Mouse (Mus musculus): ENCODE measurements at regions not wholly inside any gene's neighbourhood (a gene's known extent, or its start where the extent isn't known, plus 50 kb on each side); places are given as distances from the start of the nearest gene placed in this dataset.

DNA sequence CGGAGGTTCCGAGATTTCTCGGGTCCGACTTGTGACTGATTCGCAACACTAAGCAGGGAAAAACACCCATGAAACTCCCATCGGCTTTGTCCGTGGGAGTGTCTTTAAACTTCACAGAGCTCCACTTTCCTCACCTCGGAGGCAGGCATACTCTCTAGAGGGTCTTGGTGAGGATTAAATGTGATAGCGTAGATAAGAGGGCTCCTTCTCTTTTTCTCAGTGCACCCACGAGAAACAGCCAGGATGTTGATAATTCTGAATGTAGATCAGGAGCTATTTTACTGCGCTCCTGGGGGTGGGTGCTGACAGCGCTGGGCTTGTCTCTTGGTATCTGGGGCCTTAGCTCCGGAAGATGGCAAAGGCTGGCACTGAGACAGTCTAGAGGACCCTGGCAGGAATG, 160.9 kb downstream of the Phlda1 start:
- Histone ChIP-seq H3K9ac (ENCODE audit: low read length) (no peak overlapping the region), H3K4me3 (ENCODE audit: low read depth, low read length) (no peak overlapping the region), H3K4me2 (ENCODE audit: low read length) (no peak overlapping the region), H3K27ac (ENCODE audit: low read depth) (no peak overlapping the region), H3K4me1 (replicated peaks; ENCODE audit: control insufficient read depth, insufficient read depth, low read length) (peaks cover 7% of the 10 kb centered on the region; the same call in 1 of the 2 replicates), H3K27me3 (replicated peaks; ENCODE audit: control insufficient read depth, insufficient read depth, low read length) (no peaks in the 10 kb centered on the region), H3K9me3 (ENCODE audit: control insufficient read depth, low read length) (no peaks in the 10 kb centered on the region), H3K36me3 (ENCODE audit: control insufficient read depth, insufficient read depth, low read length) (no peaks in the 10 kb centered on the region)
- DNase-seq (ENCODE audit: low spot score) (no peak), ATAC-seq (replicated peaks; ENCODE audit: low FRiP score, low TSS enrichment, low read depth) (no peak)
- WGBS: 83% methylated on average over 13 of the region's 13 CpGs

DNA sequence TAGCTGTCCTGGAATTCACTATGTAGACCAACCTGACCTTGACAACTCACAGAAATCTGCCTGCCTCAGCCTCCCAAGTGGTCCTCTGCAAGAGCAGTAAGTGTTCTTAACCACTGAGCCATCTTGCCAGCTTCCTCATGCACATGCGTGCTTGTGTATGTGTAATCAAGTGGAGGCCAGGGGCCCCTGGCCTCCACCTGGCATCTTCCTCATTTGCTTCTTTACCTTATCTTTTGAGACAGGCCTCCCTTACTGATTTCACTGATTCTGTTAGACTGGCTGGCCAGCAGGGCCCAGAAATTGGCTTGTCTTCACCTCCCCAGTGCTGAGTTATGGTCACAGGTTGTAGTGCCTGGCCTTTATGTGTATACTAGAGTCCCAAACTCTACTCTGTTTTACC, 162.6 kb downstream of the Phlda1 start:
- Histone ChIP-seq H3K9ac (ENCODE audit: low read length) (no peak overlapping the region), H3K9me3 (ENCODE audit: control insufficient read depth, low read length) (no peaks in the 10 kb centered on the region), H3K4me3 (ENCODE audit: low read depth, low read length) (no peak overlapping the region), H3K27me3 (replicated peaks; ENCODE audit: control insufficient read depth, insufficient read depth, low read length) (no peaks in the 10 kb centered on the region), H3K4me2 (ENCODE audit: low read length) (no peak overlapping the region), H3K4me1 (replicated peaks; ENCODE audit: control insufficient read depth, insufficient read depth, low read length) (peaks cover 24% of the 10 kb centered on the region), H3K27ac (ENCODE audit: low read depth) (no peak overlapping the region), H3K36me3 (ENCODE audit: control insufficient read depth, insufficient read depth, low read length) (no peaks in the 10 kb centered on the region)
- no peak for ATAC-seq (replicated peaks; ENCODE audit: low FRiP score, low TSS enrichment, low read depth)
- 90% methylated on average over 1 of the region's 1 CpGs for WGBS
- no peak for DNase-seq (ENCODE audit: low spot score)

DNA sequence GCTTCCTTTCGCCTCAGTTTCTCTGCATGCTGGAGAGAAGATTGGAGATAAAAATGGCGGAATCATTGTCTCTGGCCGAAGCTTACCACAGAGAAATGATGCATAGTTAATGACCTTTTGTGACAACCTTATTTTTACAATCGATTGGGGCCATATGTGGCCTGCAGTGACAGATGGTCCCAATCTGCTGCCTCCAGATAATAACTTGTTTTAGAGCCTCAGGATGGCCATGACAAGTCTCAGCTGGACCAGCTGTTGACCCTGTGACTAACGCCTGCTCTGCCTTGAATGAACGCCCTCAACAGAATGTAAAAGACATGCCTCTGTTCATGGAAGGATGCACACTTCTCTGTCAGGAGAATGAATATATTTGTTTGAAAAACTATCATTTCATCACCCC, 163.6 kb downstream of the Phlda1 start:
- H3K4me1 ChIP-seq (replicated peaks; ENCODE audit: control insufficient read depth, insufficient read depth, low read length): peaks cover 29% of the 10 kb centered on the region
- no peak overlapping the region; the same call in 1 of the 2 replicates for H3K27ac ChIP-seq (ENCODE audit: low read depth)
- no peaks in the 10 kb centered on the region for H3K27me3 ChIP-seq (replicated peaks; ENCODE audit: control insufficient read depth, insufficient read depth, low read length)
- ATAC-seq (replicated peaks; ENCODE audit: low FRiP score, low TSS enrichment, low read depth) (no peak), DNase-seq (ENCODE audit: low spot score) (no peak)
- no peaks in the 10 kb centered on the region for H3K9me3 ChIP-seq (ENCODE audit: control insufficient read depth, low read length)
- no peaks in the 10 kb centered on the region for H3K36me3 ChIP-seq (ENCODE audit: control insufficient read depth, insufficient read depth, low read length)
- H3K9ac ChIP-seq (ENCODE audit: low read length): no peak overlapping the region
- H3K4me3 ChIP-seq (ENCODE audit: low read depth, low read length): no peak overlapping the region
- no peak overlapping the region for H3K4me2 ChIP-seq (ENCODE audit: low read length)
- WGBS: 57% methylated on average over 6 of the region's 6 CpGs

DNA sequence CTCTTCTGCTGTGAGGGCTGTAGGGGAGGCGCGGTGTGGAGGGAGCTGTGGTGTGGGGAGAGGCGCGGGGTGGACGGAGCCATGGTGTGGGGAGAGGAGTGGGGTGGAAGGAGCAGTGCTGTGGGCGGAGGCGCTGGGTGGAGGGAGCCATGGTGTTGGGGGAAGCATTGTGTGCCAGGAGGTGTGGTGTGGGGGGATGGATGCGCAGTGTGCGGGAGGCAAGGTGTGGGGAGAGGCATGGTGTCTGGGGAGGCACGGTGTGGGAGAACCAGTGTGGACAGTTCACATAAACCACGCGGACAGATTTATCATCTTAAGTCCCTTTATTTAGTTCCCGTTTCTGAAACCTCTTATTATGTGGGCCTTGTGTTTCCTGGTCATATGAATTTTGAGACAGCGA, 164.6 kb downstream of the Phlda1 start:
- H3K4me2 ChIP-seq (ENCODE audit: low read length): no peak overlapping the region
- no peak overlapping the region for H3K9ac ChIP-seq (ENCODE audit: low read length)
- H3K27me3 ChIP-seq (replicated peaks; ENCODE audit: control insufficient read depth, insufficient read depth, low read length): no peaks in the 10 kb centered on the region
- 74% methylated on average over 14 of the region's 14 CpGs for WGBS
- peaks cover 31% of the 10 kb centered on the region for H3K4me1 ChIP-seq (replicated peaks; ENCODE audit: control insufficient read depth, insufficient read depth, low read length)
- no peak for DNase-seq (ENCODE audit: low spot score)
- no peak overlapping the region; the same call in 1 of the 2 replicates for H3K27ac ChIP-seq (ENCODE audit: low read depth)
- H3K4me3 ChIP-seq (ENCODE audit: low read depth, low read length): no peak overlapping the region
- no peaks in the 10 kb centered on the region for H3K36me3 ChIP-seq (ENCODE audit: control insufficient read depth, insufficient read depth, low read length)
- no peak for ATAC-seq (replicated peaks; ENCODE audit: low FRiP score, low TSS enrichment, low read depth)
- no peaks in the 10 kb centered on the region for H3K9me3 ChIP-seq (ENCODE audit: control insufficient read depth, low read length)

DNA sequence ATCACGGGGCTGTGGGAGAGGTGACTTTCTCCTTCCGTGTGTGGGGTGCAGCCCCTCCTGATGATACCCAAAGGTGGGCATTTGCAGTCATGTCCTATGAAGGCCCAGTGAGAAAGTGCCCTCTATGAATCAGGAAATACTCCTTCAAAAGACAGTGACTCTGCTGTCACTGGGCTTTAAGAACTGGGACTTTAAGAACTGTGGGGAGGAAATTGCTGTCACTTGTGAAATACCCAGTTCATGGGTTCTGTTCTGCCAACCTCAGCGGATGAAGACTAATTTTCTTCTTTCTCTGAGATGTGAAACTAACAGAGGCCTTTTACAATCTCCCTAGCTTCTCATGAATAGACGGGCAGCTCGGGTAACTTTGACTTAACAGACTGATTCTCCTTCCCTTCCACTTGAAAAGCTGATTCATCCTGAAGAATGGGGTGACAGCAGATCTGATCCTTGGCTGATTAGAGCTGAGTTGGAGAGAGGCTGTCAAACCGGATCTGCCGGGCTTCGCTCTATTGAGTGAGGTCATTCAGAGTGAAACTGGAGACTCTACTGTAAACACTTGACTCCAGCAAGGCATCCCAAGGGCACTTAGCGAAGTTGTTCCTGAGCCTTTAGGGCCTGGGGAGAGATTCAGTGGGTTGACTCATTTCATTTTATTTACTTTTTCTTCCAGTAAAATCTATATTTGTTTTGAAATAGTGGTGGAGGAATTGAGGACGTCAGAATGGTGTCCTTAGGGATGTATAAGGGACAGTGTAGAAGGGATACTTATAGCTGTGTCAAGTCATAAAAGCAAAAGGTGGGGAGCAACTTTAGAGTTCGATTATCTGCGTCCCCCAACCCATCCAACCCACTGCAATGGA, 166.6 kb downstream of the Phlda1 start:
- peak overlapping the region; percentile 6; the same call in 1 of the 2 replicates for H3K4me2 ChIP-seq (ENCODE audit: low read length)
- H3K9me3 ChIP-seq (ENCODE audit: control insufficient read depth, low read length): no peaks in the 10 kb centered on the region
- 18% methylated on average over 12 of the region's 12 CpGs for WGBS
- H3K27ac ChIP-seq (ENCODE audit: low read depth): peak overlapping the region; percentile 77
- H3K4me1 ChIP-seq (replicated peaks; ENCODE audit: control insufficient read depth, insufficient read depth, low read length): peaks cover 39% of the 10 kb centered on the region
- no peak overlapping the region for H3K9ac ChIP-seq (ENCODE audit: low read length)
- DNase-seq (ENCODE audit: low spot score) (peak; percentile 78), ATAC-seq (replicated peaks; ENCODE audit: low FRiP score, low TSS enrichment, low read depth) (peak; percentile 89)
- no peaks in the 10 kb centered on the region for H3K27me3 ChIP-seq (replicated peaks; ENCODE audit: control insufficient read depth, insufficient read depth, low read length)
- H3K4me3 ChIP-seq (ENCODE audit: low read depth, low read length): no peak overlapping the region
- H3K36me3 ChIP-seq (ENCODE audit: control insufficient read depth, insufficient read depth, low read length): no peaks in the 10 kb centered on the region

DNA sequence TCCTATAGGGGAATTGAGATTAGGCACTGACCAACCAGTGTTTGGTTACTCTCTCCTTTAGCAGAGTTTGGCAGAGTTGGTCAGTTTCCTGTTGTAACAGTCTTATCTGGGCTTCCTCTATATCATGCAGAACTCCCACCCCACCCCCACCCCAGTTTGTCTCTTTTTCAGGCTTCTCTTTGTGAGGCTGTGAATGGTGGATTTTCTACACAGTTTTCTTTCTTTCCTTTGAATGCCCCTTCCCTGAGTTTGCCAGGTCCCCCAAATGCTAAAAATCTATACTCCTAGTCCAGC, 167.2 kb downstream of the Phlda1 start:
- ATAC-seq (replicated peaks; ENCODE audit: low FRiP score, low TSS enrichment, low read depth): no peak

DNA sequence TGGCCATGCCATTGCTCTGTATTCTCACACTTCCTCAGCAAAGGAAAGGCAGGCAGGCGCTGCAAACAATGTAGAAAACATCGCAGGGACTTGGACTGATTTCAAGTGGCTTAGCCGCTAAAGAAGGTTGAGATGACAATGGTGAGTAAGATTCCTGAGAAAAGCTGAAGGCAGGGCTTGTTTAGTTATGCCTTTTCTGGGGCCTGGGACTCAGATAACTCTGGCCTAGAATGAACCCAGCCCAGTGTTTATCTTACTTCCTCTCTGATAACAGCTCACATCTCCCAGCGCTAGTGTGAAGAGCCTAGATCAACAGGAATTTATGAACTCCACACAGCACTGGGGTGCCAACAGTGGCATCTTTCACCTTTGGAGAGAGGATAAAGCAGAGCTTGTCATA, 170.2 kb downstream of the Phlda1 start:
- no peak overlapping the region for H3K9ac ChIP-seq (ENCODE audit: low read length)
- no peak overlapping the region for H3K4me2 ChIP-seq (ENCODE audit: low read length)
- 16% methylated on average over 4 of the region's 4 CpGs for WGBS
- peaks cover 36% of the 10 kb centered on the region for H3K4me1 ChIP-seq (replicated peaks; ENCODE audit: control insufficient read depth, insufficient read depth, low read length)
- H3K9me3 ChIP-seq (ENCODE audit: control insufficient read depth, low read length): no peaks in the 10 kb centered on the region
- ATAC-seq (replicated peaks; ENCODE audit: low FRiP score, low TSS enrichment, low read depth): no peak
- no peak overlapping the region for H3K4me3 ChIP-seq (ENCODE audit: low read depth, low read length)
- no peaks in the 10 kb centered on the region for H3K27me3 ChIP-seq (replicated peaks; ENCODE audit: control insufficient read depth, insufficient read depth, low read length)
- no peaks in the 10 kb centered on the region for H3K36me3 ChIP-seq (ENCODE audit: control insufficient read depth, insufficient read depth, low read length)
- DNase-seq (ENCODE audit: low spot score): no peak
- no peak overlapping the region for H3K27ac ChIP-seq (ENCODE audit: low read depth)

More for the DNA sequence above, 167.2 kb downstream of the Phlda1 start:
- H3K9ac ChIP-seq (ENCODE audit: low read length): no peak overlapping the region
- H3K4me2 ChIP-seq (ENCODE audit: low read length): peak overlapping the region; percentile 6; the same call in 1 of the 2 replicates
- no peaks in the 10 kb centered on the region for H3K9me3 ChIP-seq (ENCODE audit: control insufficient read depth, low read length)
- H3K27me3 ChIP-seq (replicated peaks; ENCODE audit: control insufficient read depth, insufficient read depth, low read length): no peaks in the 10 kb centered on the region
- no peak for DNase-seq (ENCODE audit: low spot score)
- H3K36me3 ChIP-seq (ENCODE audit: control insufficient read depth, insufficient read depth, low read length): no peaks in the 10 kb centered on the region
- H3K27ac ChIP-seq (ENCODE audit: low read depth): peak overlapping the region; percentile 77; the same call in 1 of the 2 replicates
- no peak overlapping the region for H3K4me3 ChIP-seq (ENCODE audit: low read depth, low read length)
- H3K4me1 ChIP-seq (replicated peaks; ENCODE audit: control insufficient read depth, insufficient read depth, low read length): peaks cover 39% of the 10 kb centered on the region

DNA sequence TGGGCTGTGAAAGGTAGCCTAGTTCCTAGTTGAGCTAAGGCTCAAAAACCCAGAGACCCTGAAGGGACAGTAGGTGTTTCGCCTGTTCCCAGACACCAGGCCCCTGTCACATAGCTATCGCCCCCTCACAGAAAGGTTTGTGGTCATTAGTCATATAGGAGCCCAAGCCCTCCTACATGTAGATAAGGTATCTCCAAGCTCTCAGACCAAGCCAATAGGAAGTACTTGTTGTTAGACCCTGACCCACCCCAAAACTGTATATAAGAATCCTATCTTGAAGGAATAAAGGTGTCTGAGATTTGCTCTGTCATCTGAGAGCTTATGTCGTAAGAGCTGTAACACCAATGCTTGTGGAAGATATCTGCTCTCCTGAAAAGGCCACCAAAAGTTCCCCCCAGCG, 174.8 kb downstream of the Phlda1 start:
- 86% methylated on average over 4 of the region's 4 CpGs for WGBS
- H3K27ac ChIP-seq (ENCODE audit: low read depth): no peak overlapping the region
- H3K4me3 ChIP-seq (ENCODE audit: low read depth, low read length): no peak overlapping the region
- no peaks in the 10 kb centered on the region for H3K9me3 ChIP-seq (ENCODE audit: control insufficient read depth, low read length)
- ATAC-seq (replicated peaks; ENCODE audit: low FRiP score, low TSS enrichment, low read depth) (no peak), DNase-seq (ENCODE audit: low spot score) (peak; percentile 21)
- H3K27me3 ChIP-seq (replicated peaks; ENCODE audit: control insufficient read depth, insufficient read depth, low read length): no peaks in the 10 kb centered on the region
- no peak overlapping the region for H3K9ac ChIP-seq (ENCODE audit: low read length)
- H3K4me1 ChIP-seq (replicated peaks; ENCODE audit: control insufficient read depth, insufficient read depth, low read length): peaks cover 6% of the 10 kb centered on the region
- H3K36me3 ChIP-seq (ENCODE audit: control insufficient read depth, insufficient read depth, low read length): no peaks in the 10 kb centered on the region
- no peak overlapping the region for H3K4me2 ChIP-seq (ENCODE audit: low read length)
